Mouse (Mus musculus): ENCODE measurements around the gene Kat5. TPM values are rescaled to one million over a fixed set of nuclear protein-coding genes. Genes with fewer than 3 reads are reported as not detected.

The Kat5 gene
- 87.0 TPM for polyA plus RNA-seq (2017; shearing (Covaris generic))

DNA sequence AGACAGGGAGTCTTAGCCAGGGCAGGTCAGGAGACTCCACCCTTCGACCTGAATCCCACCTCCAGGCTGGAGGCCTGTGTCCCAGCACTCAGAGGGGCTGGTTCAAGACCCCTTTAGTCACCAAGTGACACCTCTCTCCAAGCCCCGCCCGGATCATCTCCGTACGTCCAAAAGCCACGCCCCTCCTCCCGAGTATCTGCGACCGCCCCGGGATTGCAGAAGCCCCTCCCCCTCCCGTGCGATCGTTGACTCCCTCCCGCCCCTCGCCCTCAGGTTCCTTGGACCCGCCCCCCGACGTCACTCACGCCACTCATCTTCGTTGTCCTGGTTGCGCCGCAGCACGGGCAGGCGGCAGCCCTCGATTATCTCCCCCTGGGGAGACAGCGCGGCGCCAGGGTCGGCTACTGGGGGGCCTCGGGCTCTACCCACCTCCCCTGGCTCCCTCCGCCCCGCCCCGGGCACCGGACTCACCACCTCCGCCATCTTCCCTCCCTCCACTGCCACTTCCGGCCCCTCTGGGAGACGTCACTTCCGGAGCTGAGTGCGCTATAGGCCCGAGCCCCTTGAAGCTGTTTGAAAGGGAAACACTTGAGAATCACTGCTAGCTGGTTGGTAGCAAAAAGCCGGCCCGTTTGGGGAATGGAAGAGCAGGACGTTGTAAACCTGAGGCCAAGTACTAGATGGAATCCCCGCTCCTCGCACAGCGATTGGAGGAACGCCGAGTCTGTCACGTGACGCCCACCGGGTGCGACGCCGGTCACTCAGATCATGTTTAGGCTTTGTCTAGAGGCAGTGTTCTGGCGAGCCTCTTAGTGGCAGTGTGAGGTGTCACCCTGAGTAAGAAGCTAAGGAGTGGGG is at the start of gene Kat5:
TSS of gene Kat5 (minus strand) at position 691 of the 858 bp plus-strand sequence.

DNA sequence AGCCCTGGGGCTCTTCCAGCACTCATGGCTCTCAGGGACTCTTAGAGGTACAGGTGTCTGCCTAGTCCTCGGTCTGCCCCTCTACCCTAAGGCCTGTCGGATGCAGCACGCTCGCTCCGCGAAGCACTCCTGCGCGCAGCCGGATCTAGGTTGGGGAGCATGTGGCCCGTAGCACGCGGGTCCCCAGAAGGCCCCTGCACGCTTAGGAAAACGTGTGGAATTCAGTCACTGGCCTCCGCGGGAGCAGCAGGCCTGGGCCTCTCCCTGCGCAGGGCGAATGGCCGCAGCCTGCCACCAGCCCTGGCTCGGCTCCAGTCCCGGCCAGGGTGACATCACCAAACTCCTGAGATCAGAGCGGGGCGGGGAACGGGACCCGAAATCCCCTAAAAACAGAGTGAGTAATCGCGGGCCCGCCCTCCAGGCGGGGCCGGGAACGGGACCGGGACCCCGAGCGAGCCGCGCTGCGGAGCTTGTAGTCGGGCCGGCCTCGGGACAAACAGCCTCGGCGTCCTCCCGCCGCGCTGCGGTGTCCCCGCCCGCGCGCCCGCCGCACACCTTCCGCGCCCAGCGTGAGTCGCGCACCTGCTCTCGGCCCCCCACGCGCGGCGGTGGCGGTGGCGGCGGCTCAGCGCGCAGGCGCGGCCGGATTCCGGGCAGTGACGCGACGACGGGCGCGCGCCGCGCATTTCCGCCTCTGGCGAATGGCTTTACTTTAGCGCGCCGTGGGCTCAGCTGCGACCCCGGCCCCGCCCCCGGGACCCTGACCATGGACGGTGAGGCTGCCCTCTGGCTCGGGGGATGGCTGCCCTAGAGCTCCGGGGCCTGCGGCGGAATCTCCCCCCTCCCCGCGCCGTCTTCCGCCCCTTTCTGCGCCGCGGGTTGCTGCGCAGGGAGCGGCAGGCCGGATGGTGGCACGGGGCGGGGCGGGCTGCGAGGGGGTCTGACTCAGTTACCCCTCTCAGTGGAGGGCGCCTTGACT is 27.3 kb upstream of the Kat5 start, which contains the start of gene Rela:
TSS of gene Rela (plus strand) at position 415 of the 979 bp plus-strand sequence.

DNA sequence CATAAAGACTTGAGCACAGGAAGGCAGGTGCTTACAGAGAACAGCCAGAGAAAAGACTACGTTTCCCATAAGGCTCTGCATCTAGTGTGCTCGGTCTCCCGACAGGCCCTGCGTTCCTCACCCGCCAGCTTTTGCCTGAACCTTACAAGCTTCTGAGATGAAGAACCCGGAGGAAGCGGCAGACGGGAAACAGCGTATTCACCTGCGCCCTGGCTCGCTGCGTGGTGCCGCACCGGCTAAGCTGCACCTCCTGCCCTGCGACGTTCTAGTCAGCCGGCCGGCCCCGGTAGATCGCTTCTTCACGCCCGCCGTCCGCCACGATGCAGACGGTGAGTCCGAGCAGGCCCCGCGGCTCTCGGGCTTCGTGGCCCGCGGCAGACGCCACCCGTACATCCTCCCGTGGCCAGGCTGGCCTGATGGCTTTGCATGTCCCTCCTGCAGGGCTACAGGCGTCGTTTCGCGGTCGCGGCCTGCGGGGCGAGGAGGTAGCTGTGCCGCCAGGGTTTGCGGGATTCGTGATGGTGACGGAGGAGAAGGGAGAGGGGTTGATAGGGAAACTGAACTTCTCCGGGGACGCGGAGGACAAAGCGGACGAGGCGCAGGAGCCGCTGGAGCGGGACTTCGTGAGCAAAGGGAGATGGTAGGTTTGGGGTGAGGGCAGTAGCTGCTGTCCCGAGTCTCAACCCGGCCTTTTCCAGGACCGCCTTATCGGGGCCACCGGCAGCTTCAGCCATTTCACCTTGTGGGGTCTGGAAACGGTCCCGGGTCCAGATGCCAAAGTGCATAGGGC is 8.1 kb downstream of the Kat5 start, which contains the start of gene Rnaseh2c:
TSS of gene Rnaseh2c (plus strand) at position 122 of the 790 bp plus-strand sequence.

DNA sequence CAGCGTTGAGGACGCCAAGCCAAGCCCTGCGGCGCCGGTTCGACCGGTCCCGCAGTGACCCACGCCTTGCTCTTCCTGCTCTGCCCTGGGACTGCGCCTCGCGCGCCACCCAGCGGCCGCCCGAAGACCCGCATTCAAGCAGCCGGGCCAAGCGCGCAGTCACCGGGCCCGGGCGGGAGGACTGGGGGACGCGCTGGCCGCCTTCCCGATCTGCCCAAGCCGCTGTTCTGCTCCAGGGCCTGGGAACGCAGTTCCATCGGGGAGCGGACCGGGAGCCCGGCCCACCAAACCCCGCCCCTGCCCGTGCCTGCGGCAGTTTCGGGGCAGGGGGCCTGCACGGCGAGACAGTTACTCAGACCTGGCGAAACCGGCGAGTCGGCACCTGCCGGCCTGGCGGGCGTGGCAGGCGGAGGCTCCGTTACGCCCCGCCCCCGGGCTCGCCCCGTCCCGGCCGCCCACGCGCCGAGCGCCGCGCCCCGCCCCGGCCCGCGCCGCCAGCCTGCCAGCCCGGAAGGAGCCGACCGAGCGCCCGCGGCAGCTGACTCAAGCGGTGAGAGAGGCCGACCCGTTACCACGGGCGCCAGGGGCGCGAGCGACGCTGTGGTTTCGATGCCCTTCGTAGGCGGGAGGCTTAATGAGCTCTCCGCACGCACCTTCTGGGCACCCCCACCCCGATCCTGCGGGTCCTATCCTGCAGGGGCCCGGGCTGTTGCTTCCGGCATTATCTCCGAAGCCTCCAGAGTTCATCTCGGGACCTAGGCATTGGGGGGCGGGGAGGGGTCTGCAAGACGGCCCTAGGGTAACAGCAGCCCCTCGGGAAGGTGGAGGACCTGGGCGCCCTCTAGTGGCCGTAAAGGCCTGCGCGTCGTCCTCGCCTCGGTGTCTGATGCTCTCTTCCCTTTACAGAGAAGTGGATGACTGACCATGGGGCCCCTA is 42.2 kb downstream of the Kat5 start, which contains the start of gene Ap5b1:
TSS of gene Ap5b1 (plus strand) at position 492 of the 936 bp plus-strand sequence.

DNA sequence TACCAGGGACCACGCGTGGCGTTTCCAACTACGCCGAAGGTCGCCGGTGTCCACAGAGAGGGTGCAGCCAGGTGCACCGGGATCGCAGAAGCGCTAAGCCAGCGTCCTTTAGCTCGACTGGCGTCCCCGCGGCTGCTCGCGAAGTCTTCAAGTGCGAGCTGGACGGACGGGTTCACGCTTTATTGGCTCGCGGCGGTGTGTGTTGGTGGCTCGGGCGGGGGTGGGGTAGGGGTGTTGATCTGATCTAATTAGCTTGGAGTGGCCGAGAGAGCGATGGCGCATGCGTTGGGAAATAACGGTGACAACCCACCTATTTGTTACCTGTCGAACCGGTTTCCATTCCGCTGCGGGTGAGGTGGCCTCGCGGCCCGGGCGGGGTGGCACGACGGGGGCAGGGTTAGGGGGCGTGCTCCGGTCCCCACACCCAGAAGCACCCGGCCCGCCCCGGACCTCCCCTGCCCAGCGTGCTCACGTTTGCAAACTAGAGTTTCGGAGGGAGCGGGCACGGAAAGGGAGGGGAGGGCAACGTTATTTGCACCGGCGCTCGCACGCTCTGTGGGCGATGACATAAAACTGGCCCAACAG is 49.5 kb downstream of the Kat5 start, which contains the start of gene Ovol1:
TSS of gene Ovol1 (minus strand) at position 190 of the 585 bp plus-strand sequence.

Other genes with a start within 250 kb of the Kat5 start
- 47.5 TPM for gene Eif1ad, start 243.5 kb downstream of the Kat5 start, polyA plus RNA-seq (2017; shearing (Covaris generic))
- gene Banf1, start 243.1 kb downstream of the Kat5 start, polyA plus RNA-seq (2017; shearing (Covaris generic)): 160 TPM
- 224 TPM for gene Sart1, start 221.5 kb downstream of the Kat5 start, polyA plus RNA-seq (2017; shearing (Covaris generic))
- 1.1 TPM for gene Tsga10ip, start 207.7 kb downstream of the Kat5 start, polyA plus RNA-seq (2017; shearing (Covaris generic))
- gene Drap1, start 185.3 kb downstream of the Kat5 start, polyA plus RNA-seq (2017; shearing (Covaris generic)): 180 TPM
- 23.6 TPM for gene AI837181, start 185.1 kb downstream of the Kat5 start, polyA plus RNA-seq (2017; shearing (Covaris generic))
- not detected for gene Fosl1, start 162.7 kb downstream of the Kat5 start, polyA plus RNA-seq (2017; shearing (Covaris generic))
- 5.7 TPM for gene Ccdc85b, start 152.3 kb downstream of the Kat5 start, polyA plus RNA-seq (2017; shearing (Covaris generic))
- gene Fibp, start 149.6 kb downstream of the Kat5 start, polyA plus RNA-seq (2017; shearing (Covaris generic)): 59.4 TPM
- 473 TPM for gene Ctsw, start 141.7 kb downstream of the Kat5 start, polyA plus RNA-seq (2017; shearing (Covaris generic))
- 2.7 TPM for gene Efemp2, start 136.3 kb downstream of the Kat5 start, polyA plus RNA-seq (2017; shearing (Covaris generic))
- gene Mus81, start 121.8 kb downstream of the Kat5 start, polyA plus RNA-seq (2017; shearing (Covaris generic)): 18.9 TPM
- gene Cfl1, start 119.8 kb downstream of the Kat5 start, polyA plus RNA-seq (2017; shearing (Covaris generic)): 2,966 TPM
- gene 1700020D05Rik, start 106.5 kb downstream of the Kat5 start, polyA plus RNA-seq (2017; shearing (Covaris generic)): 0.38 TPM
- gene Snx32, start 99.7 kb downstream of the Kat5 start, polyA plus RNA-seq (2017; shearing (Covaris generic)): 3.2 TPM
- gene Ovol1, start 49.6 kb downstream of the Kat5 start, polyA plus RNA-seq (2017; shearing (Covaris generic)): 0.17 TPM
- 9.9 TPM for gene Ap5b1, start 42.2 kb downstream of the Kat5 start, polyA plus RNA-seq (2017; shearing (Covaris generic))
- 106 TPM for gene Rnaseh2c, start 8.4 kb downstream of the Kat5 start, polyA plus RNA-seq (2017; shearing (Covaris generic))
- gene Rela, start 27.2 kb upstream of the Kat5 start, polyA plus RNA-seq (2017; shearing (Covaris generic)): 333 TPM
- gene Sipa1, start 53.5 kb upstream of the Kat5 start, polyA plus RNA-seq (2017; shearing (Covaris generic)): 216 TPM
- gene Map3k11, start 78.5 kb upstream of the Kat5 start, polyA plus RNA-seq (2017; shearing (Covaris generic)): 60.9 TPM
- gene Pcnx3, start 78.7 kb upstream of the Kat5 start, polyA plus RNA-seq (2017; shearing (Covaris generic)): 38.2 TPM
- 5.8 TPM for gene Kcnk7, start 94.1 kb upstream of the Kat5 start, polyA plus RNA-seq (2017; shearing (Covaris generic))
- gene Ehbp1l1, start 116.1 kb upstream of the Kat5 start, polyA plus RNA-seq (2017; shearing (Covaris generic)): 53.7 TPM
- gene Fam89b, start 119.4 kb upstream of the Kat5 start, polyA plus RNA-seq (2017; shearing (Covaris generic)): 83.2 TPM
- 0.33 TPM for gene Ltbp3, start 130.7 kb upstream of the Kat5 start, polyA plus RNA-seq (2017; shearing (Covaris generic))
- 62.6 TPM for gene Scyl1, start 161.2 kb upstream of the Kat5 start, polyA plus RNA-seq (2017; shearing (Covaris generic))

Measured in effector memory CD4-positive, alpha-beta T cell, adult 7 months (primary cell).